Mouse (Mus musculus) embryo, embryonic 11.5 days (tissue): ENCODE measurements at regions not wholly inside any gene's neighbourhood (a gene's known extent, or its start where the extent isn't known, plus 50 kb on each side); places are given as distances from the start of the nearest gene placed in this dataset.
"Not testable (repeated sequence)": the region's sequence is repeated elsewhere in the genome, so short reads cannot be mapped to it uniquely, and the experiment has no call there.

Source experiments
- DNase-seq: peaks from one replicate; pipeline ENCODE4 v3.0.0-alpha.2; 2012; ENCODE audit warnings: low read depth, low spot score

GRCm38 (mm10) chr7:64032921-64033354, 94.2 kb upstream of the Klf13 start:
- DNase-seq = no peak

GRCm38 (mm10) chr7:64030650-64031049, 91.9 kb upstream of the Klf13 start:
- DNase-seq = no peak

GRCm38 (mm10) chr7:64027100-64027499, 88.4 kb upstream of the Klf13 start:
- DNase-seq = no peak

GRCm38 (mm10) chr7:64025155-64025554, 86.4 kb upstream of the Klf13 start:
- DNase-seq = no peak

GRCm38 (mm10) chr7:64024253-64024652, 85.5 kb upstream of the Klf13 start:
- no peak for DNase-seq

GRCm38 (mm10) chr7:64022711-64023468, 84.2 kb upstream of the Klf13 start:
- DNase-seq = no peak

GRCm38 (mm10) chr7:64021241-64022108, 82.8 kb upstream of the Klf13 start:
- DNase-seq = no peak

- DNase-seq = no peak
These were observed 79.4 kb upstream of the Klf13 start for GRCm38 (mm10) chr7:64018107-64018506.

- DNase-seq = no peak
These were observed 78.2 kb upstream of the Klf13 start for GRCm38 (mm10) chr7:64016874-64017273.

GRCm38 (mm10) chr7:64015136-64015535, 76.4 kb upstream of the Klf13 start:
- not testable (repeated sequence) for DNase-seq

GRCm38 (mm10) chr7:64014227-64014626, 75.5 kb upstream of the Klf13 start:
- no peak for DNase-seq

GRCm38 (mm10) chr7:64013023-64013547, 74.4 kb upstream of the Klf13 start:
- no peak for DNase-seq

GRCm38 (mm10) chr7:64012268-64012601, 73.5 kb upstream of the Klf13 start:
- no peak for DNase-seq

- DNase-seq = no peak
These were observed 73.0 kb upstream of the Klf13 start for GRCm38 (mm10) chr7:64011563-64012267.

GRCm38 (mm10) chr7:64010640-64011039, 71.9 kb upstream of the Klf13 start:
- no peak for DNase-seq

- DNase-seq = no peak
These were observed 69.1 kb upstream of the Klf13 start for GRCm38 (mm10) chr7:64007766-64008165.

- DNase-seq = no peak
These were observed 68.2 kb upstream of the Klf13 start for GRCm38 (mm10) chr7:64006935-64007334.

- DNase-seq = no peak
These were observed 67.0 kb upstream of the Klf13 start for GRCm38 (mm10) chr7:64005765-64006164.

- no peak for DNase-seq
These were observed 65.2 kb upstream of the Klf13 start for GRCm38 (mm10) chr7:64003904-64004303.

- DNase-seq = no peak
These were observed 62.9 kb upstream of the Klf13 start for GRCm38 (mm10) chr7:64001611-64002111.
